Mouse (Mus musculus): ENCODE results near the gene Cdkn1a. TPM values are rescaled to one million over a fixed set of nuclear protein-coding genes. Genes with fewer than 3 reads are reported as not detected.

Gene Cdkn1a
- polyA plus RNA-seq, 1 experiment: 17.7 TPM

- TF ChIP-seq POLR2A (IDR thresholded peaks at IDR 0.05; ENCODE audit: extremely low read depth, insufficient read depth, low read length) (no peak), CTCF (IDR thresholded peaks at IDR 0.05; ENCODE audit: extremely low read depth, insufficient read depth, low read length) (no peak)
- H3K27ac ChIP-seq (ENCODE audit: insufficient read depth, low read length): no peak overlapping the region
Measured at GRCm38 (mm10) chr17:29092497-29092896, 1.7 kb downstream of the Cdkn1a start.

GRCm38 (mm10) chr17:29093110-29093952, 2.6 kb downstream of the Cdkn1a start:
- Histone ChIP-seq H3K4me1 (ENCODE audit: control insufficient read depth, insufficient read depth, low read length) (no peaks in the 10 kb centered on the region), H3K27ac (ENCODE audit: insufficient read depth, low read length) (no peak overlapping the region), H3K4me3 (ENCODE audit: insufficient read depth, low read length) (peak overlapping the region; percentile 43)
- TF ChIP-seq POLR2A (IDR thresholded peaks at IDR 0.05; ENCODE audit: extremely low read depth, insufficient read depth, low read length): peak; percentile 94
- TF ChIP-seq CTCF (IDR thresholded peaks at IDR 0.05; ENCODE audit: extremely low read depth, insufficient read depth, low read length): no peak

More at GRCm38 (mm10) chr17:29092497-29092896, 1.7 kb downstream of the Cdkn1a start:
- no peaks in the 10 kb centered on the region for H3K4me1 ChIP-seq (ENCODE audit: control insufficient read depth, insufficient read depth, low read length)
- no peak overlapping the region for H3K4me3 ChIP-seq (ENCODE audit: insufficient read depth, low read length)

GRCm38 (mm10) chr17:29093961-29094309, 3.2 kb downstream of the Cdkn1a start:
- Histone ChIP-seq H3K27ac (ENCODE audit: insufficient read depth, low read length) (peak overlapping the region; percentile 66; the same call in 1 of the 2 replicates), H3K4me3 (ENCODE audit: insufficient read depth, low read length) (peak overlapping the region; percentile 43), H3K4me1 (ENCODE audit: control insufficient read depth, insufficient read depth, low read length) (no peaks in the 10 kb centered on the region)
- TF ChIP-seq POLR2A (IDR thresholded peaks at IDR 0.05; ENCODE audit: extremely low read depth, insufficient read depth, low read length) (no peak), CTCF (IDR thresholded peaks at IDR 0.05; ENCODE audit: extremely low read depth, insufficient read depth, low read length) (no peak)

GRCm38 (mm10) chr17:29094310-29095181, 3.8 kb downstream of the Cdkn1a start:
- peak overlapping the region; percentile 43 for H3K4me3 ChIP-seq (ENCODE audit: insufficient read depth, low read length)
- no peaks in the 10 kb centered on the region for H3K4me1 ChIP-seq (ENCODE audit: control insufficient read depth, insufficient read depth, low read length)
- TF ChIP-seq CTCF (IDR thresholded peaks at IDR 0.05; ENCODE audit: extremely low read depth, insufficient read depth, low read length) (no peak), POLR2A (IDR thresholded peaks at IDR 0.05; ENCODE audit: extremely low read depth, insufficient read depth, low read length) (no peak)
- H3K27ac ChIP-seq (ENCODE audit: insufficient read depth, low read length): peak overlapping the region; percentile 66

GRCm38 (mm10) chr17:29095201-29095733, 4.5 kb downstream of the Cdkn1a start:
- H3K4me3 ChIP-seq (ENCODE audit: insufficient read depth, low read length): peak overlapping the region; percentile 43
- no peaks in the 10 kb centered on the region for H3K4me1 ChIP-seq (ENCODE audit: control insufficient read depth, insufficient read depth, low read length)
- peak overlapping the region; percentile 66; the same call in 1 of the 2 replicates for H3K27ac ChIP-seq (ENCODE audit: insufficient read depth, low read length)
- TF ChIP-seq CTCF (IDR thresholded peaks at IDR 0.05; ENCODE audit: extremely low read depth, insufficient read depth, low read length): peak; percentile 83
- no peak for TF ChIP-seq POLR2A (IDR thresholded peaks at IDR 0.05; ENCODE audit: extremely low read depth, insufficient read depth, low read length)

- Histone ChIP-seq H3K4me1 (ENCODE audit: control insufficient read depth, insufficient read depth, low read length) (no peaks in the 10 kb centered on the region), H3K4me3 (ENCODE audit: insufficient read depth, low read length) (no peak overlapping the region), H3K27ac (ENCODE audit: insufficient read depth, low read length) (no peak overlapping the region)
- TF ChIP-seq POLR2A (IDR thresholded peaks at IDR 0.05; ENCODE audit: extremely low read depth, insufficient read depth, low read length) (no peak), CTCF (IDR thresholded peaks at IDR 0.05; ENCODE audit: extremely low read depth, insufficient read depth, low read length) (no peak)
Measured at GRCm38 (mm10) chr17:29096245-29096644, 5.5 kb downstream of the Cdkn1a start.

GRCm38 (mm10) chr17:29096851-29097561, 6.2 kb downstream of the Cdkn1a start:
- no peaks in the 10 kb centered on the region for H3K4me1 ChIP-seq (ENCODE audit: control insufficient read depth, insufficient read depth, low read length)
- no peak overlapping the region for H3K4me3 ChIP-seq (ENCODE audit: insufficient read depth, low read length)
- TF ChIP-seq CTCF (IDR thresholded peaks at IDR 0.05; ENCODE audit: extremely low read depth, insufficient read depth, low read length): no peak
- no peak for TF ChIP-seq POLR2A (IDR thresholded peaks at IDR 0.05; ENCODE audit: extremely low read depth, insufficient read depth, low read length)
- H3K27ac ChIP-seq (ENCODE audit: insufficient read depth, low read length): no peak overlapping the region

GRCm38 (mm10) chr17:29098291-29098690, 7.5 kb downstream of the Cdkn1a start:
- Histone ChIP-seq H3K4me3 (ENCODE audit: insufficient read depth, low read length) (no peak overlapping the region), H3K27ac (ENCODE audit: insufficient read depth, low read length) (no peak overlapping the region)
- TF ChIP-seq POLR2A (IDR thresholded peaks at IDR 0.05; ENCODE audit: extremely low read depth, insufficient read depth, low read length): no peak
- no peak for TF ChIP-seq CTCF (IDR thresholded peaks at IDR 0.05; ENCODE audit: extremely low read depth, insufficient read depth, low read length)

GRCm38 (mm10) chr17:29099076-29099475, 8.3 kb downstream of the Cdkn1a start:
- no peaks in the 10 kb centered on the region for H3K4me1 ChIP-seq (ENCODE audit: control insufficient read depth, insufficient read depth, low read length)
- H3K27ac ChIP-seq (ENCODE audit: insufficient read depth, low read length): no peak overlapping the region
- TF ChIP-seq POLR2A (IDR thresholded peaks at IDR 0.05; ENCODE audit: extremely low read depth, insufficient read depth, low read length) (no peak), CTCF (IDR thresholded peaks at IDR 0.05; ENCODE audit: extremely low read depth, insufficient read depth, low read length) (no peak)
- no peak overlapping the region for H3K4me3 ChIP-seq (ENCODE audit: insufficient read depth, low read length)

More at GRCm38 (mm10) chr17:29098291-29098690, 7.5 kb downstream of the Cdkn1a start:
- H3K4me1 ChIP-seq (ENCODE audit: control insufficient read depth, insufficient read depth, low read length): no peaks in the 10 kb centered on the region
